Mouse (Mus musculus) thymus, adult 2 months (tissue): Measurements from ENCODE around the gene Plcxd3.

Source experiments
- CTCF ChIP-seq: fragments of 200-500 bp; IDR thresholded peaks from 2 replicates; pipeline ENCODE4 v1.5.1; 2012; ENCODE audit warnings: mild to moderate bottlenecking, control low read depth, low read length, moderate library complexity, borderline replicate concordance; ENCODE audit not compliant: control insufficient read depth, poor library complexity, insufficient read depth; ENCODE audit errors: extremely low read depth
- POLR2A ChIP-seq: fragments of 200-500 bp; IDR thresholded peaks from 2 replicates; pipeline ENCODE4 v1.6.1; 2012; ENCODE audit warnings: mild to moderate bottlenecking, low read length, control low read depth, moderate library complexity; ENCODE audit not compliant: control insufficient read depth, poor library complexity, insufficient read depth; ENCODE audit errors: extremely low read depth

DNA sequence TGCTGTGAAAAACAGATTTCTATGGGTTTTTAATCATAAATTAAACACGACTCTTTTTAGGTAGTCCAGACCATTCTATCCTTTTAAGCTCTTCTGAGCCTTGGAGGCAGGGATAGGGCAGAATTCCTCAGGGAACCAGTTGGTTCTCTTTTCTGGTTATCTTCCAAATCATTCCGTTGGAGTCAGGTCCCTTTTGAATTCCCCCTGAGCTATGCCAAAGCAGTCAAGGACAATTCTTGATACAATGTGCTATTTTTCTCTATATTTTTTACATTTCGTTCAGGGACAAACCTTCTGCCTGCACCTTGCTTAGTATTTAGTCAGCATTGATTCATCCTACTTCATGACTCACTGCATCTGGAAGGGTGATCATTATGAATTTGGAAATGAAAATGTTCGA, 128.5 kb downstream of the Plcxd3 start:
- TF ChIP-seq CTCF (no peak), POLR2A (no peak)
